Mouse (Mus musculus): ENCODE measurements at regions not wholly inside any gene's neighbourhood (a gene's known extent, or its start where the extent isn't known, plus 50 kb on each side); places are given as distances from the start of the nearest gene placed in this dataset.

DNA sequence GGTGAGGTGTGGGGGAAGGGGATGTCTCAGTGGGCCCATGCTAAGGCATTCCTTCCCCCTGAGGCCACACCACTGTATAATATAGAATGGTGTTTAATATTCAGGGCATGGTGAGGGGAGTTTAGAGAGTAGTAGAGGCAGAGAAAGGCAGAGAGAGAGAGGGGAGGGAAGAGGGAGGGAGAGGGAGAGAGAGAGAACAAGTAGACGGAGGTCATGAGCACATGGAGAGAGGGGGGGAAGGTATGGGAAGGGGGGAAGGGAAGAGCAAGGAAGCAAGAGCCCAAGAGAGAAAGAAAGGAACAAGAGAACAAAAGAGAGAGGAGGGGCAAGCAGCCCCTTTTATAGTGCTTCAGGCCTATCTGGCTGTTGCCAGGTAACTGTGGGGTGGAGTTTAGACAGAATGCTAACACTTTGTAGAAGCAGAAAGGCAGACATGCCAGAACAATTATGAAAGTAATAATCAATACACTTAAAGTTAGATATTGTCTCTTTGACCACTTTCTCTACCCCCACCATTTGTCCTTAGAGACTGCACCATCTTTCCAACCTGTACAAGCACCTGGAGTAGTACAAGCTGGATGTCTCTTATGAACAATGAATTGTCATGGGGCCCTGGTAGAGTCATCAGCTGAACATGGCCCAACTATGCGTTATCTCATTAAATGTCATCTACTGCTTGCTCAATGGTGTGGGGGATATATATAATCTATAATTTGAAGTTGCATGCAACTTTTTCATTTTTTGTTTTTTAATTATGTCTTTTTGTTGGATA, 422.6 kb downstream of the Nbas start:
- no peak for DNase-seq
- intact Hi-C loops (cut with DNase I), result no loop called here

DNA sequence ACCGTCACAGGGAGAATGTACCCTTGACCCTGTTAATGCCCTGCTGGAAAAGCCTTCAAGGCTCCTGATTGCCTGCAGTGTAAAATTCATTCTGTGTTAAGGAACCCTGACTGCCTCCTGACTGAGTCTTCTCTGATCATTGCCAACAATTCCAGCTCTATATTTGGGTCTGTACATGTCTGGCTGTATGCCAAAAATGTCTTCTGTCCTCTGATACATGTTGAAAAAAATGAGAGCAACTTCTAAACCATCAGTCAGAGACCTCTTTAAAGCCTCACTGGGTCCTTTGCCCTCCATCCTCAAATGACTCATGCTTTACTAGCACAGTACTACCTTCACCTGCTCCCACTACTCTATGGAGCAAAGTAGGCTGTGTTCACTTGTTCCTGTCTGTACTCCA, 408.3 kb downstream of the Nbas start:
- DNase-seq, result no peak
- intact Hi-C loops (cut with DNase I), result no loop called here

DNA sequence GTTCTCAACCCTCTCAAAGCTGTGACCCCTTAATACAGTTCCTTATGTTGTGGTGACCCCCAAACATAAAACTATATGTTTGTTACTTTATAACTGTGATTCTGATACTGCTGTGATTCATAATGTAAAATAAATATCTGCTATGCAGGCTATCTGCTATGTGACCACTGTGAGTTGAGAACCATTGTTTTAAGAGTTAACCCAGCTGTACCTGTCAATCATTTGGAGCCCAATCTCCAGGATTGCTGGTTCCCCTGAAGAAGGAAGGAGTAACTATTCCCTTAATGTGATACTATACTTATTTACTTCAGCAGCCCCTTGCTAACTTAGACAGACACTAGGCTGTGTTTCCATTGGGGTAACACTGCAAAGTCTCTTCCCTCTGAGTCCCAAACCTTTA, 400.5 kb downstream of the Nbas start:
- intact Hi-C loops (cut with DNase I), result no loop called here
- no peak for DNase-seq

DNA sequence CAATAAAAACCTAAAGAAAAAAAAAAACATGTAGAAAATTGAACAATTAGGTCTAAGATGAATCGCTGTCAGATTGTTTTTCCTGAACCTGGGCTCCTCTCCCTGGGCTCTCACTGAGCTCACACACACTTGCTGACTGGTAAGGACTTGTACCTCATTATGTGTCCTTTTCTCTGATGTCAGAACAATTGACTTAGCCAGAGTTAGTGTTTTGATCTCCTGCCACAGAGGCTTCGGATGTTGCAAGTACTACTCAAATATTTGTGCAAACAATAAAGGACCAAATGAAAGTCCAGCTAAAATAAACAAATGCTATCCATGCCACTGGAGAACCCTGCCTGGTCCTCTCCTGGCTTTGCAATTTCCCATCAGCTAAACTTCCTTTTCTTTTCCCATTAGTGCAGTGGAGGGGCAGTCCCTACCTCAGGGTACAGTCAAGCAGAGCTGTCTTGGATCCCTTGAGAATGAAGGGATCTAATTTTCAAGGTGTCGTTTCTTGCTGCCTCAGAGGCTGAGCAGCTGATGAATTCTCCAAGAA, 399.6 kb downstream of the Nbas start:
- intact Hi-C loops (cut with DNase I), result no loop called here
- no peak for DNase-seq

DNA sequence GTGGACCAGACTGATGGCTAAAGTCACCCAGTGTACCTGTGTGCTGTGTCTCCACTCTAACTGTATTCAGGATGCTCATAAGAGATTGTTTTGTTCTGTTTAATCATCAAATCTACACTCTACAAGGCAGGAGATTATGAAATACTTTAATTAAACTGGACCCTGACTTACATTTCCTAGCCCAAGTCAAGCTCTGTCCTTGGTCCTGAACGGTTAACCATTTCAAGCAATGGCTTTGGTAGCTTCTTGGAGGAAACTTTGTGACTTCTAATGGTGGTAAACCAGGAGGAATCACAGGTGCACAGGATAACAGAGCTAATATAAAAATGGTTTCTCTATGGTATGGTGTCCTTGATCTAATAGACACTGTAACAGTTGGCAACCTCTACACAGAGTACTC, 370.4 kb downstream of the Nbas start:
- DNase-seq, result no peak
- intact Hi-C loops (cut with DNase I), result no loop called here

Data from heart, postnatal 36 days (tissue).